Mouse (Mus musculus) layer of hippocampus, adult 2 months (tissue): ENCODE results near the gene Man1b1. TPM values are rescaled to one million over a fixed set of nuclear protein-coding genes. Genes with fewer than 3 reads are reported as not detected.

Experiments
- DNase-seq, 2 experiments: peaks; one replicate each; pipeline ENCODE4 v3.0.0; 2022; ENCODE audit warnings: low spot score in 2 of 2
- H3K27ac ChIP-seq: fragments of 200-600 bp; 2 replicates; pipeline ENCODE4 v1.8.1; 2022
- H3K4me3 ChIP-seq: fragments of 200-600 bp; 2 replicates; pipeline ENCODE4 v1.8.1; 2022; ENCODE audit warnings: mild to moderate bottlenecking
- CTCF ChIP-seq: fragments of 200-600 bp; conservative IDR thresholded peaks from 2 replicates; pipeline ENCODE4 v1.8.1; 2022; ENCODE audit warnings: antibody characterized with exemption, mild to moderate bottlenecking, moderate library complexity
- total RNA-seq, 2 experiments: library from RNA; stranded (reverse); gene quantifications; 2 replicates each; pipeline ENCODE4 v1.2.3; 2021

Gene Man1b1
- total RNA-seq, 2 experiments from 2014 or later = 56.4 to 58.0 TPM

DNA sequence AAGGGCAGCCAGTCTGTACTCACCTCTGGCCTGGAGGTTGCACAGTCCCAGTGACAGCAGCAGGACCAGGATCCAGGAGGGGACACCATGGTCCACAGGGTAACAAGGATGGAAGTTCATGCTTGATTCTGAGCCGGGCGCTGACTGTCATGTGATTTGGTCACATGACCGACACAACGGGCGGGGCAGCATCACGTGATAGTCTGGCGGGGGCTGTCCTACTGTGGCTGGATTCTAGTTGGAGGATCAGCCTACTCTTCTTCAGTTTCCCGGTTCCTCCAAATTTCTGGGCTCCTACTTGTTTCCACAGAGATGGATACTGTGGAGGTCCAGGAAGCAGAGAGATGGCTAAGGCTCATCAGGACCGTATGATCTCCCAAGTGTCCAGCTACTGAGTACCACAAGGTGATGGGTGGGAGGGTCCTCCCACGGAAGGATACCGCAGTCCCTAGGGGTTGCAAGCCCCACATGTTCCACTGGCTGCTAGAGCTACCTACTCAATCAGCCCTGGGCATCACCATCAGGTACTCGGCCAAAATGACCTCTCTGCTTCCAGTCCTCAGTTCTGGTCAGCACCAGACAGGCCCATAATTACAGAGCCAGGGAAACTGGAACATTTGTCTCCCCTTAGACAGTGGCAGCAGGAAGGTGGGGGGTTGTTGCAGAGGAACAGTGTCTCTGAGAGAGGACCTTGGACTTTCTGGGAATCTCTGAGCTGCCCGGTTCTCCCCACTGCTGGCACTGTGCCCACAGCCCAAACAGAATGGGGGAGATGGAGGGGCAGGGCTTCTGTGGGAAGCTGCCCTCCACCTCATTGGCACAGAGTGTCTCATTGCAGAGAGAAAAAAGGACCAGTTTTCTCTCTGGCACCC lies 24.3 kb downstream of the Man1b1 start, which contains the start of gene Dpp7:
TSS of gene Dpp7 (minus strand) at position 152 of the 872 bp plus-strand sequence.
- no peak for TF ChIP-seq CTCF
- H3K27ac ChIP-seq = peak within 1 kb of the TSS; percentile 72
- H3K4me3 ChIP-seq = peak within 1 kb of the TSS; percentile 76
- peak; percentile 82 to 87 for DNase-seq

DNA sequence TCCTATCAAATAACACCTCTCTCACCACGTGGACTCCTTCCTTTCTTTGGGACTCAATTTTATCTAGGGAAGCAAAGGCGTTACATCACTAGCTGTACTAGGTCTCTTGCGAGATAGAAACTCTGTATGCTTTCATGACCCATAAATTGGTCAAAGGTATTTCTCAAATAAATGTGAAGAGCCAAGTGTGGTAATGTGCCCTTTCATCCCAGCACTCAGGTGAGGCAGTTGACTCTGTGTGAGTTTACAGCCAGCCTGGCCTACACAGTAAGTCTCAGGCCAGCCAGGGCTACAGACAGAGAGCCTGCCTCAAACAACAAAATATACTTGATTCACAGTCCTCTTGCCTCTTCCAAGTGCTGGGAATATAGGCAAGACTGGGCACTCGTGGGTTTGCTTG lies 27.7 kb downstream of the Man1b1 start:
- DNase-seq = no peak
- no peak for TF ChIP-seq CTCF
- Histone ChIP-seq H3K4me3 (no peak overlapping the region), H3K27ac (no peak overlapping the region)

DNA sequence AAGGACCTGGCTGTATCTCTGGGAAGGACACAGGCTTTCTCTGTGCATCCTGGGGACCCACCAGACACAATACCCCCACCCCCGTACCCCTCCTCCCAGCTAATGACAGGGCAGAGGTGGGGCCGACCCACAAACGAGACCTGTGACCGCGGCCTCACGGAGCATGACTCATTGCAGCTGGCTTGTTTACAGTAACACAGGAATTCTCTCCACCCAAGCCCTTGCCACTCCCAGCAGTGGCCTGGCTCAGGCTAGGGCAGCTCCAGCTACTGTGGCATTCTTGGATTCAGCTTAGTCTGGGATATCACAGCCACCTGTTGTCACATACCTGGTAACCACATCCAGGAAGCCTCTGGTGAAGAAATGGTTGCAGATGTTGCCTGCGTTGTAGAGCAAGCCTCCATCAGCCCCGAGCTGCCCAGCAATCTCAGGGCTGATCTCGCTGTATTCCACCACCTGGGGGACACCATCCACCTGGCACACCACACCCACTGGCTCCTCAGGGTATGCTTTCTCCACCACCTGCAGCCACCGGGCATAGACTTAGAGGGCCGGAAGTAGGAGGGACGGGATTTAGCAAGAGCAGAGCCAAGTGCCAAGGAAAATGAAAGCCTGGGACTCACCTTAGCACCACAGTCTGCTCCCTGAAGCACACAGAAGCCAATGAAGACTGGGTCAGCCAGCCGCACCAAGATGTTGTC lies 31.5 kb downstream of the Man1b1 start:
- DNase-seq = no peak
- no peak overlapping the region for H3K27ac ChIP-seq
- no peak for TF ChIP-seq CTCF
- no peak overlapping the region for H3K4me3 ChIP-seq

DNA sequence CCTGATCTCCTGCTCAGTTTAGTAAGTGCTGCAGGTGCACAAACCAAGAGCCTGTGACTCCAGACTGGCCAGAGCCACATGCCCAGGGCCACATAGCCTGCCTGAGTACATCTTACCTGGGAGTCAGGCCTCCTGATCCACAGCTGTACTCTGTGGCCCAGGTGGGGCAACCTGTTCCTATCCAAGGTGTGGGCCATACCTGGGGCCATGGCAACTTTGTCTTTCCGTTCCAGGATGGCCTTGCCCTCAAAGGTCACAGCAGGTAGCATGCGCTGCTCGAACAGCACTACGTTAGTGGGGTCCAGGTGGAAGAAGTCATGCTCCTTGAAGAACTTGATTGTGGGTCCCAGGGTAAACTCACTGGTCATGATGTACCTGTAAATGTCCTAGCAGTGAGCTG lies 32.2 kb downstream of the Man1b1 start:
- Histone ChIP-seq H3K27ac (no peak overlapping the region), H3K4me3 (no peak overlapping the region)
- TF ChIP-seq CTCF = no peak
- DNase-seq = no peak

DNA sequence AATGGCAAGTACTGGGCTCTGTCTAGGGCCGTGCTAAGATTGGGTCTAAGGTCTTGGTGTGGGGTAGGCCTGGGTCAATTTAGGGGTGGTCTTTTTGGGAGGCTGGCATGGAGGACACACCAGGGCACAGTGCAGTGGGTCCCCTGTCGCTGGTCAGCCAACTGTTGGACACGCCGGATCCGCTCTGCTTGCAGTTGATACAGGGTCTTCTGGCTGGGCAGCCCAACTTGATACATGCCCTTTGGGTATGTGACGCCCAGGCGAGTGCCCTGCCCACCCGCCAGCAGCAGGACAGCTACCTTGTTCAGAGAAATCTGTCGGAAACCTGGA lies 32.6 kb downstream of the Man1b1 start:
- 0 out of 2 replicates have a peak overlapping the region, but pooled peaks have one; percentile 76 for H3K27ac ChIP-seq
- no peak for DNase-seq
- no peak for TF ChIP-seq CTCF
- peak overlapping the region; percentile 78 for H3K4me3 ChIP-seq

DNA sequence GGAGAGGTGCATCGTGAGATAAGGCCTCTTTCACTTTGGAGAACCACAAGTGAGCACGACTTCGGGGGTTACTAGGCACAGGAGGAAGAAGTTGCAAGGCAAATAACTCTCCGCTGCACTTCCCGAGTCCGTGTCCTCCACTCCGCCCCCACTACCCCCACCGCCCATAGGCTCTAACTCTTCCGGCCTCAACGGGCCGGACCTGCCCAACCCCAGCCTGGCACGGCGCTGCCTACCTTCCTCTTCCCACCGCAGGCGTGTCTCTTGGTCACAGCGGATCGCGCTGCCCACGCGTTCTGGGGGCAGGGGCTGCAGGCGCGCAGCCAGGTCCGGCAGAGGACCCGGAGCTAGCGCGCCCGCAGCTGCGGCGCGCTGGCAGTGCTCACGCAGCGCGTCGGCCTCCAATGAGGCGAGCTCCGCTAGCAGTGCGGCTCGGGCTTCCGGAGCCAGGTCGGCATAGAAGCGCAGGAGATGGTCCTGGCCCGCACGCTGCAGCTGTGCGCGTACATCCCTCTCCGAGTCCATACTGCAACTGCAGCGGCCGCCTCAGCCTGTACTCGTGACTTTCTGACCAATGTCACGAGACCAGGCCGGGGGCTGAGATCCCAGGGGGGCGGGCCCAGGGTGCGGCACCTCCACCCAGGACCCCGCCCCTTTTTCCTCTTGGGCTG lies 33.1 kb downstream of the Man1b1 start, which contains the start of gene Uap1l1:
TSS of gene Uap1l1 (minus strand) at position 592 of the 671 bp plus-strand sequence.
- DNase-seq = peak; percentile 41 to 65
- Histone ChIP-seq H3K27ac (peak within 1 kb of the TSS; percentile 76), H3K4me3 (peak within 1 kb of the TSS; percentile 78)
- TF ChIP-seq CTCF = no peak

DNA sequence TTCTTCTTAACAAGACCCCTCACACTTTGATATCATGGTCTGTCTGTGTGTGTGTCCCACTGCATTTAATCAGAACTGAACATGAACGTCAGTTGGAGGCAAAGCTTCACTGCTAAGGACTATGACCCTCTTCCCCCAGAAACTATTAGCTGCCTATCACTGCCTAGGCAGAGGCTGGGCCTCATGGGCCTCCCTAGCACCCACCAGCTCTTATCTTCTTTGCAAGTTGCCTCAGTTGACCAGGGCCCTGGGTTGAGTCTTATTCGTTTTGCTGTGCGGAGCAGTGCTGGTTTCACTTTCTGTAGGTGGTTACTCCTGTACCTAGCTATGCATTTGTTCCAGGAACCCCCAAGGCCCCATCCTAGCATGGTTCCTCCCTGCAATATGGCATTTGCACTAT lies 37.9 kb downstream of the Man1b1 start:
- no peak overlapping the region for H3K4me3 ChIP-seq
- TF ChIP-seq CTCF = no peak
- H3K27ac ChIP-seq = no peak overlapping the region
- DNase-seq = no peak

DNA sequence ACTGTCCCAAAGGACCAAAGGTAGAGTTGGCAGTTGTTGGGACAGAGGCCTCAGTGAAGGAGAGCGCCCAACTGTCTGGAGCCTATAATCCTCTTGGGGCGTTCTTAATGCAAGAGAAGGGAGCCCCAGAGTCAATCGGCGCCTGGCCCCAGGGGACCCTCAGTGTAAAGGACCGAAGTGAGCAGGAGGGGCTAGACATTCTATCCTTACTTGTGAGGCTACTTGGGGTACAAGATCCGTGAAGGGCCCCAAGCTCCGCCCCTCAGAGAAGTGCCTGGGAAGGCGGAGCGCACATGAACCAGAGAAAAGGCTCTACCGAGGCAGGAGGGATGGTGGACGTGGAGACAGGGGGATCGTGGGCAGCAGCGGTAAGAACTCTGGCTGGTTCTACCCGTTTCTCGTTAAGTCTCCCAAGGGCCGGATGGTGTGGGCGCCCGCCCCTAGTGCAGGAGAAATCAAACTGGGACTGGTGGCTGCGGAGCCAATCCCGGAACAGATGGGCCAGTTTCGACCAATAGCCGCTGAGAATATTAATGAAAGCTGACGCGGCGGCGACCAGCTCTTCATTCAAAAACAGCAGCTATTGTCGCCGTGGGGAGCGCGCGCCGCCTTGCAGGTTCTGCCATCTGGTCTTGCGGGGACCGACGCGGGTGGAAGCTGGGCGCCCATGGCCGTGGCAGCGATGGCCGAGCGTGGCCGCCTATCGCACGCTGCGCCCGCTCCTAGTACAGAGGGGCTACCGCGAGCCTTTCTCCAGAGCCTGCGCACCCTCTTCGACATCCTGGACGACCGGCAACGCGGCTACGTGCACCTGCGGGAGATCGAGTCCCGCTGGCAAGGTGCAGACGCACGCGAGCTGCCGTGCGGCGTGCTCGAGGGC lies 39.9 kb downstream of the Man1b1 start, which contains the start of gene Sapcd2:
TSS of gene Sapcd2 (plus strand) at position 558 of the 880 bp plus-strand sequence.
- peak; percentile 84 to 91 for DNase-seq
- Histone ChIP-seq H3K27ac (peak within 1 kb of the TSS; percentile 76), H3K4me3 (peak within 1 kb of the TSS; percentile 58)
- TF ChIP-seq CTCF = 0 out of 2 replicates have a peak, but pooled peaks have one; percentile 4

DNA sequence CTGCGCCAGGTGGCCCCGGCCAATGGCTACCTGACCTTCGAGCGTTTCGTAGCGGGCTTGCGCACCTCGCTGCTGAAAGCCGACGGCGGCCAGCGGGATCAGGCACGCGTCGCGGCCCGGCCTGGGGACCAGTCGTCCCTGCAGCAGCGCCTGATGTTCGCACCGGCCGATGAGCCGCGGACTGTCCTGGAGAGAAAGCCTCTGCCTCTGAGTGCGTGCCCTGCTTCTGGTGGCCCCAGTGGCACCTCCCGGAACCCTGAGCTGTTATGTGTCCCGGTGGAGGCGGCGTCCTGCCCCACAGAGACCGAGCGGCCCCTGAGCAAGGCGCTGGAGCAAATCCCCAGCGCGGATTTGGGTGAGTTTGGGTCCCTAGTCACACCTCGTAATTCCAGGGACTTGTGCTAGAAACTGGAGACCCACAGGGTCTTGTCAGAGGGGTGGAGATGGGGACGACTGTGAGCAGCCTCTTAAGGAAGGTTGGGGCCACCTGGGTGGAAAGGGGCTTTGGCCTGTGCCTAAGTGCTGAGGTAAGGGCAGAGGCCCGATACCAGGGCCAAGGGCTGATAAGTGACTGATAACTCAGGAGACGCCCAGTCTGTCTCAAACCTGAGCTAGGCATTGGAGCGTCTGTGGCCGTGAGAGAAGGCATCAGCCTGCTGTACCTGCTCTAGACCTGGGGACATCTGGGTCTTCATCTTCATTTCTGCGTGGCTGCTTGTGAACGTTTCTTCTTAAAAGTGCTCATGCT lies 40.7 kb downstream of the Man1b1 start:
- no peak overlapping the region for H3K27ac ChIP-seq
- TF ChIP-seq CTCF = no peak
- DNase-seq = no peak
- peak overlapping the region; percentile 58 for H3K4me3 ChIP-seq

DNA sequence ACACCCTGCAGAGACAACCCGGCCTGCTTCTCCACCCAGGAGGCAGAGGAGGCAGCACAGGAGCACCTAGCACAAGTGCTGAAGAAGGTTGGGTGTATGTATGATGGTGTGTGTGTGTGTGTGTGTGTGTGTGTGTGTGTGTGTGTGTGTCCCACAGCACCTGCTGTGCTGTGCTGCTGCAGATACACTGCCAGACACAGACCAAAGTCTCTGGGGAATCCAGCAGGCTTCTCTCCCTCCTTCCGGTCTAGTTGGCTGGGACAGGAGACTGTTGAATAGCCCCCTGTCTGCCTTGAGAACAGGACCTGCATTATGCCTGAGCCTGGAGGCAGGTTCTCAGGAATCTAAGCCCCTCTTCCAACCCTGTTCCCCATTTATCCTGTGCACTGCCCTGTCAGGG lies 41.3 kb downstream of the Man1b1 start:
- DNase-seq = no peak
- H3K4me3 ChIP-seq = peak overlapping the region; percentile 58; the same call in 1 of the 2 replicates
- no peak for TF ChIP-seq CTCF
- no peak overlapping the region for H3K27ac ChIP-seq

DNA sequence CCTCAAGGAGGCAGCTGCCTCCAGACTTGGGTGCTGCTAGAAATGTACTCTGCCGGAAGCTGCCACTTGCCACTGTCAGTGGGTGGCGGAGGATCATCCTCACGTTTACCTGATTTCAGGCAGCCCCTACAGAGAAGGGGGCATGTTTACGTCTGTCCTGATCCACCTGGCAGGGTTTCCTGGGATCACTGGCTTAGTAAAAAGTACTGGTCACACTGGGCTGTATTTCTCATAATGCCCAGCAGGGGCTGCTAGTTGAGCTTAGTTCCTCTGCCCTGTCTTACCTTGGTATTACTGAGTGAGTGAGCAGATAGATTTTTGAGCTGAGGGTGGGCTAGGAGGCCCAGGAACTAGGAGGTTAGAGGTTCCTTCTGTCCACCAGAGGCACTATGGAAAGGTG lies 44.5 kb downstream of the Man1b1 start:
- peak; percentile 92 for TF ChIP-seq CTCF
- H3K27ac ChIP-seq = no peak overlapping the region
- DNase-seq = peak; percentile 41 to 60
- no peak overlapping the region for H3K4me3 ChIP-seq
